14 mouse cellular contexts compared by ENCODE assay signal in genomic region chr19:16231584-16231983, GRCm38 (mm10).
"Had no signal": no experiment of that assay in that cellular context is flagged by ENCODE, and none has a peak within 500 bp of the region (broad histone marks: within the 10 kb centered on the region; RNA-seq: fewer than 3 reads in every experiment).

No protein-coding gene starts in this region.

- H3K9me3 ChIP-seq: midbrain, embryonic 10.5 days; midbrain, embryonic 12.5 days; neural tube, embryonic 12.5 days had no signal

- H3K27ac ChIP-seq: liver, embryonic 14.5 days; midbrain, embryonic 10.5 days; midbrain, embryonic 12.5 days; neural tube, embryonic 12.5 days had no signal

- H3K4me3 ChIP-seq: midbrain, embryonic 10.5 days; midbrain, embryonic 12.5 days; myocyte; neural tube, embryonic 12.5 days had no signal

- H3K9ac ChIP-seq: liver, embryonic 14.5 days; lung, embryonic 14.5 days; midbrain, embryonic 12.5 days; neural tube, embryonic 12.5 days had no signal

- DNase-seq: lung, embryonic 14.5 days; lung, postnatal 10 days; lung, postnatal 4 days; midbrain, embryonic 14.5 days; right cerebral cortex, postnatal 14 days; thymus, adult 18-20 months; thymus, postnatal 14 days; thymus, postnatal 36 days had no signal

- H3K27me3 ChIP-seq: midbrain, embryonic 12.5 days; neural tube, embryonic 12.5 days had no signal

- H3K36me3 ChIP-seq: neural tube, embryonic 12.5 days had no signal

- H3K4me2 ChIP-seq: lung, embryonic 14.5 days; midbrain, embryonic 12.5 days; neural tube, embryonic 12.5 days had no signal

- H3K4me1 ChIP-seq: midbrain, embryonic 10.5 days; midbrain, embryonic 12.5 days; neural tube, embryonic 12.5 days had no signal

- ATAC-seq: midbrain, embryonic 16.5 days had no signal
